Mouse (Mus musculus) retina, postnatal 1 day (tissue): ENCODE data around the gene A4galt.

Experiments used
- DNase-seq: peaks from one replicate; pipeline ENCODE4 v3.0.0-alpha.2; 2012

Gene A4galt

DNA sequence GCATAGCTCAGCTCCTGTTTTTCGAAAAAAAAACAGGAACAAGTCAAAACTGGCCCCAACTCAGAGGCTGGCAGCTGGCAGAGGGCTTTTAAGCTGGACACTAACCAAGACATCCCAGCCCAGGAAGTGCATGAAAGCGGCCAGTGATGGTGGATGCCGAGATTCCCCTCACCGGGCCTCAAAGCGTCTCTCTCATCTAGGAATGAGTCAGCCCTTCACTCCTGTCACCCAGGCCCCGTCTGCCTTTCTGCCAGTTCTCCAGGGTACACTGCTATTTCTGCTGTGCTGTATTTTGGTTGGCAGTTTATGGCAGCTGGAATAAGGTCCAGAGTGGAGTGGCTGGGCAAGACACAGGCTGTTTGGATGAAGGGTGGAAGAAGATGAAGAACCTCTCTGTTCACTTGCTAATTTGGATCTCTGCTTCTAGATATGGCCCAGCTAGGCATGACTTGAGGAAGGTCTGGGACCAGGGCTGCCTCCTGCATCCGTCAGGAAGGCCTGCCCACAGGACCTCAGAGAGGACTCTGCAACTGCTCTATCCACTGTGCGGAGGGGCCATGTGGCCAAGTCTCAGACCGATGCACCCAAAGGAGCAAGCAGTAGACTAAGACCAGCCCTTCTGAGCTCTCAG lies 27.3 kb downstream of the A4galt start:
- DNase-seq, result no peak

DNA sequence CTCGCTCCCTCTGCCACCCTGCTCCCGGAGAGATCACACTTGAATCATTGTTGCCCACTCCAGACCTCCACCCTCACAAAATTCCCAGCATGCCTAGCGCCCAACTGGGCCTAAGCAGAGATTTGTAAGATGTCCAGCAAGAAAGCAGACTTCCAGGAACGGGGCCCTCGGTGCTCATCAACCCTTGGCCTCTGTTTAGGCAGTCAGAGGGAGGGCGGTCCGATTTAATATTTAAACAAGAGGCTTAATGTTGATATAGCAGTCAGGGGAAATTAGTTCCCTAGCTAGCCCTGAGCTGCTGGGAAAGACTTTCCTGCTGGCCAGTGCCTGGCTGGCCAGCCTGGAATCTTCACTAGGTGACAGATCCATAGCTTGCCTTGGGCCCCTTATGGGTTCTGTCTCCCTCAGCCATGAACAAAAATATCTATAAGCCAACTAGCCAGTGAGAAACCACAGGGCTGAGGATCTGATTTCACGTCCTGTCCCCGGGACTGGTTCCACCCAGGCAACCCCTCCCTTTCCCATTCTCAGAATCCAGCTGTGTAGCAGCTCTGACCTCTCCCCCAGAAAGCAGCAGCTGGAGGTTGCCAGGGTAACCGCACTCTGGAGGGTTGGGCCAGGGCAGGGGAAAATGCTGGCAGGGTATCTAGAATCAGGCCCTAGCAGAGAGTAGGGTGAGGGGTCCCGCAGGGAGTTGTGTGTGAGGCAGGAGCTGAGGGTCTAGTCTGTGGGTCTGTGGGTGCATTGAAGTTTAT lies 28.2 kb downstream of the A4galt start:
- DNase-seq, result peak; percentile 39

DNA sequence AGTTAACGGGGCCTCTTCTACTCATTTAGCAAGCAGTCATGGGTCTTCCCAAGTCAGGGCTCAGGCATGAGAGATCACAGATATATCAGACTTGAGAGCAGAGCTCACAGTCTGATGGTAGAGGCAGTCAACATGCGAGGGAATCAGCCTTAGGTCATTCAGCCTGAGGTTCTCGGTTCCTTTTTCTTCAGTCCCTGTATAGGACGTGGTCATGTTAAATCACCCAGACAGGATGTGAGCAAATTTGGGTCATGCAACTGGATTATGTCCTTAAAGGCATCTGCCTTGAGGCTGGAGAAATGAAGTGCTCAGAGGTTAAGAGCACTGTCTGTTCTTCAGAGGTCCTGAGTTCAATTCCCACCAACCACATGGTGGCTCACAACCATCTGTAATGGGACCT lies 29.9 kb downstream of the A4galt start:
- DNase-seq, result peak; percentile 14

DNA sequence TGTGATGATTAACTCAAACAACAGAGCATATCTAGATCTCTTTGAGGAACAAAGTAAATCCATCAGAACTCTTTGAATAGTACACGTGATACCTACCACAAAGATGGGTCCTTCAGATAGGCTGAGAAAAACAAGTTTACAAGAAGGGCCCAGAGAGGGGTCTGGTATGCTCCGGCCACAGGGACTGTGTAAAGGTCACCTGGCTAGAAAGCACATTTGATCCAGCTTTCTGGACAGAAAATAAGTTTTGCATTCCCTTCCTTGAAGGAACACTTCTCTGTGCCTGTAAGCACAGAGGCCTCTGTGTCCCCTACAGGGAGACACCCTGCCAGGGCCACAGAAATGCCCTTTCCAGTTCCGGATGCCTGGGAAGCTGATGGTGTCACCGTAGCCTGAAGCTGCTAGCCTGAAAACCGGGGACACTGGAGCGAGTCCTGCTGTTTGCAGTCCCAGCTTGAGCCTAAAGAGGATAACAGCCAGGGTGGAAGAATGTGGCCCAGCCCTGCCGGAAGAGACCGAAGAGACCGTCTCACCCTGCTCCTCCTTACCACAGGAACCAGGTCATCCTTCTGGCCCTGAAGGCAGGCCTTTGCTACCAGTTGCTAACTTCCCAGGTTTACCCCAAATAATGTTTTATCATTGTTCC lies 31.1 kb downstream of the A4galt start:
- DNase-seq, result no peak

DNA sequence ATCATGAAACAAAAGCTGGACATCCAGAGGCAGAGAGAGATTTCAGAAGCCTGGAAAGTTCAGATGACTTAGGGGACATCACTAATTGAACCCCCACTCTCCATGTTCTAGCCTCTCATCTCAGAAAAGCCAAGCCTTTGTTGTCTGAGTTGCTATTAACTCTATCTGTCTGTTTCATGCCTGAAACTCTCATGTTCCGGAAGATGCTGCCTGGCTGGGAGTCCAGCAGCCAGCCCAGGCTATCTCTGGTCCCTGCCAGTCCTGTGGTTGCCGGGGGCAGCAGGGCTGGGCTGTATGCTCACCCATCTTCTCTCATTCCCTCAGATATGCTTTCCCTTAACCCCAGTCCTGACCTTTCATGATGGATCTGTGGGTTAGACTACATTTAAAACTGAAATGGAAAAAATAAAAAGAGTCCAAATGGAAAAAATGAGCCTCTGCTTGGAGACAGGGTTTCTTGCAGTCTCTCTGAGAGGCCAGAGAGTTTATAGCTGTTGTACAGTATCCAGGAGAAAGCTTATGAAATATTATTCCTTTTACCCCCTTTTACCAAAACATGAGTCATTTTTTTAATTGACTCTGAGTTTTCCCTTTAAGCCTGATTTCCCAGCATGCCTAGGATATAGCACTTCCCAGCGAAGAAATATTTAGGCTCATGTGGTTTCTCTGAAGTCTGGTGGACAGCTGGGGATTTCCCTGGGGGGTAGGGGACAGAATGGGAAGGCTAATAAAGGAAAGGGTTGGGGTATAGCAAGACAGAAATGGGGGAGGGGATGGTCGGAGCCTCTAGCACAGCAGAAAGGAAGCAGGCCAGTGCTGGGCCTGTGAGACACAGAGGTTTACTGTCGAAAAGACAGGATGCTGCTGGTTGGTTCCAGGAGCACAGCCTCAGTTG lies 36.0 kb downstream of the A4galt start:
- DNase-seq, result peak; percentile 51

DNA sequence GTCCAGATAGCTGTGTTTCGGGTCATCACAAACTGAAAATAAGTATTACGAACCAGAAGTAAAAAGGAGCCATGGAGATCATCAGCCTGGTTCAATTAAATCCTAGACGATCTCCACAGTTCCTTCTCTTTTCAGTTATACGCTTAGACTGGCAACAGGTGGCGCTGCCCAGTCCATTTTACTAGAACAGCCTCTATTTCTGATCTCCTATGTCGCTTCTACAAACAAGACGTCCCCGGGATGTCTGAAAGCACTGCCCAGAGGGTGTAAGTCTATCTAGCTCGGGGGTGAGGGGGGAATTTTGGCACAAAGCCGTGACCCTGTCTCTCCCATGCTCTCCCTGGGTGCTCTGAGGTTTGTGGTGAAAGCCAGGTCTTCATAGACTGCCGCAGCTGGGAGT lies 41.3 kb downstream of the A4galt start:
- peak; percentile 73 for DNase-seq

DNA sequence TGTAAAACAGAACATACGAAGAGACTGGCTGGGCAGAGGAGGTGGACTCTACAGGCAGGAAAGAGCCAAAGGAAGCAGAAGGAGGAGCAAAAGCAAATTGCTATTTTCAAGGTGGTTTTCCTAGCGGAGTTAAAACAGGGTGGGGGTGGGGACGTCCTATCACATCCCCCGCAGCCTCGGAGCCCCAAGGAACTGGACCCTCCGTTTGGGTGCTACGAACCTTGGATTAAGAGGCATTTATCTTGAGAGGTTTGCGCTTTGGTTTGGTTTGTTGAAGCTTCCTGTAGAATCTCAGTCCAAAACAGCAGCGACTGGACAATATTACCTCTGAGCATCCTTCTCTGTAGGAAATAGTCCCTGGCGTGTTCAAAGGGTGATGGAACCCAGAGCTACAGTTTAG lies 41.9 kb downstream of the A4galt start:
- DNase-seq, result peak; percentile 6

DNA sequence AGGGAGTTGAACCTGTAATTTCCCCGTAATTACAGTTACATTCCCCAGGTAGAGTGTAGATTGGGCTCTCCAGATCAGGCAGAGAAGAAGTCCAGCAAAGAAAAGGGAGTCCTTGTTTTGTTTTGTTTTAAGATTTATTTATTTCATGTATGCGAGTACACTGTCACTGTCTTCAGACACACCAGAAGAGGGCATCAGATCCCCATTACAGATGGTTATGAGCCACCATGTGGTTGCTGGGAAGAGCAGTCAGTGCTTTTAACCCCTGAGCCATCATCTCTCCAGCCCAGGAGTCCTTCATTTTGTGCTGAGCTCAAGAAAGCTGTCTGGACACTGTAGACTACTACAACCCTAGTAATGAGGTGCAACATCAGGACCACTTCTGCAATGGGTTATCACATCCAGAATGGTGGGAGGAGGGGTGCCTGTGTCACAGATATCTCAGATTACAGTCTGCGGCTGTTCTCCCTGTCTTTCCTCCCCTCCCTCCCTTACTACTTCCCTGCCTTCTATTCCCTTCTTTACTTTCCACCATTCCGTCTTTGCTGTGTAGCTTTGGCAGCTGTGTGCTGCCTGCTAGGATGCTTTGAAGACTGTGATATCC lies 42.4 kb downstream of the A4galt start:
- peak; percentile 21 for DNase-seq

DNA sequence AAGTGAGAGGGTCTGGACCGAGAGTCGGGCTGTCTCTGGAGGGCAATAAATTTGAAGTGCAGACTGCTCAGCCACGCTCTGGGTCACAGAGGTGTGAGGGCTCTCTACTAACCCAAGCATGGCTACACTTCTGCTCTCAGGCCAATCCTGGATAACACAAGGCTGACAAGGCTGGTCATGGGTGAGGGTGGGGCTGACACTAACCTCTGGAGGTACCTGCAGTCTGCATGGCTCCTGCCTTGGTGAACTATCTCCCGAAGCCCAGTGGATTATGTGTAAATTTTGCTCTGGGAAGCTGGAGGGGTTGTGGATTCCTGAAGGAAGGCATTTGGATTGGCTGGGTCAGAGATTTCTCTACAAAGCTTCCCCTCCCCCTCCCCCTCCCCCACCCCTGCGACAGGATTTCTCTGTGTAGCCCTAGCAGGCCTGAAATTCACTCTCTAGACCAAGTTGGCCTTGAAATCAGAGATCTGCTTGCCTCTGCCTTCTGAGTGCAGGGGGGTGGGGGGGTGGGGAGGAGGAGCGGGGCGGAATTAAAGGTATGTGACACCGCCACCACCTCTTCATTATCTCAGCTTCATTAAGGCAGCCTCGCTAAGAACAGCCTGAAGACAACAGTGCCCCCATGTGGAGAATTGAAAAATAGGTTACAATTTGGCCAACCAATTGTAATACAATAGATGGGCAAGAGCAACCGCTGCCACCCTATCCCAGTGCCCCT lies 46.7 kb downstream of the A4galt start:
- peak; percentile 80 for DNase-seq

DNA sequence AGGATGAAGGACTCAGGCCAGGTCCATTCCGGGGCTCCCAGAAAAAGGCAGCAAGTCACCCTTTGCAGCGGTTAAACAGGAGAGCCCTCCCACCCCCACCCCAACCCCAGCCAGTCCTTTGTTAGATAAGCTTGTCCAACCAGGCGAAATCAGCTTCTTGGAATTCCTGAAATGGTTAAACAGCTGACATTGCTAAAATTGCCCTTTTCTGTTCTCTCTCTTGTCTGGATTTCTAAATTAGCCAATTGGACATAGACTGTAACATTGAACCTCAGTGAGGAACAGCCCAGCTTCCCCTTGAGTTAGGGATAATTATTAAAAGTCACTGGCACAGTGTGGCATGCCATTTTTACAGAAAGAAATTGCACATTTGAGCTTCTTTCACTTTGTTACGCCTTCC lies 49.2 kb downstream of the A4galt start:
- no peak for DNase-seq

DNA sequence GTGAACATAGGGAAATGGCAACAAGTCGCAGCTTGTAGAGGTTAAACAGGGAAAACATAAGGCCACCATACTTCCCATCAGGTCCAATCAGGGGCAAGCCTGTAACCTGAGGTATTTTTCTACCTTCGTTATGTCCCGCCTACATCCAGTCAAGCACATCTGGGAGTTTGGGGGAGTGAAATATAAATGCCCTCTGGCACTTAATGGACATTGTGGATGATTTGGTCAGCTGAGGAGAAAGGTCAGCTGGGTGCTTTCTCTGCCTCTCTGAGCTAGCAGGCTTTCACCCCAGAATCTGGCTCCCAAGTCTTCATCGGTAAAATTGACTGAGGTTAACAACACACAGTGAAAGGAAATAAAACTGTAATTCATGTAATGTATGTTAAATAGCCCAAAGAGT lies 58.2 kb downstream of the A4galt start:
- no peak for DNase-seq

DNA sequence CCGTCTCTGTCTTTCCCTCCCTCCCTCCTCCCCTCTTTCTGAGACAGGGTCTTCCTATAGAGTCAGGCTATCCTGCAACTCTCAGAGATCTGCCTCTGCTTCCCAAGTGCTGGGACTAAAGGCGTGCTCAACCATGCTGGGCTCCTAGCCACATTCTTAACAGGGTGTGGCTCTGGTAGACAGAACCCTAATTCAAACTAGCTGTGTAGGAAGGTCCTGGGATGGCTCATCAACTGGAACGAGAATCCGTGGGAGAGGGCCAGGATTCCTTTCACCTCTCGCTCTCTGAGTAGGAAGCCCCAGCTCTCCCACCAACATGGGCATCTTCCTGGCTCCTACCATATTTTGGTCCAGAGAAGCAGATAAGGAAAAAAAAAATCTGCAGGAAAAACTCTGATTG lies 69.2 kb downstream of the A4galt start:
- DNase-seq, result no peak

DNA sequence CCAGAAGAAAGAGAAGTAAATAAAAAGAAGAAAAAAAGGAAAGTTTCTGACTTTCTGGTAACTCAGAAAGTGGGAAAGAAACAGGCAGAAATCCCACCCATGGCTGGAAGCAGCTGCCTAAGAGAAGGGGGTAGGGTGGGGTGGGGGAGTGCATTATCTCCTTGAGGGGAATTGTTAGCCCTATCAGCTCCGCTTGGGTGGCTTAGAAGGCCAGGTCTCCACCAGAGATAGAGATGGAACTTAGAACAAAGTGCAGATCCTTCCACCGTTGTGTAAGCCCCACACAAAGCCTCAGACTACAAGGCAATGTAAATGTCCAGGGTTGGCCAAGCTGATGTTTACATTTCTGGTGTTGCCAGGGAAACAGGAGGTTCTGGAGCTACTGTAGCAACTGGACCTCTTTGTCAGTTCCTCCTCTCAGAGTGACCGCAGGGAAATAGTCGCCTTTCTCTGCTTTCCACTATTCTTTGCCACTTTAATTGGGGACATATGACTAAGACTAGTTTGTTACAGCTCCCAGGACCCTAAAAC lies 69.7 kb downstream of the A4galt start:
- no peak for DNase-seq

DNA sequence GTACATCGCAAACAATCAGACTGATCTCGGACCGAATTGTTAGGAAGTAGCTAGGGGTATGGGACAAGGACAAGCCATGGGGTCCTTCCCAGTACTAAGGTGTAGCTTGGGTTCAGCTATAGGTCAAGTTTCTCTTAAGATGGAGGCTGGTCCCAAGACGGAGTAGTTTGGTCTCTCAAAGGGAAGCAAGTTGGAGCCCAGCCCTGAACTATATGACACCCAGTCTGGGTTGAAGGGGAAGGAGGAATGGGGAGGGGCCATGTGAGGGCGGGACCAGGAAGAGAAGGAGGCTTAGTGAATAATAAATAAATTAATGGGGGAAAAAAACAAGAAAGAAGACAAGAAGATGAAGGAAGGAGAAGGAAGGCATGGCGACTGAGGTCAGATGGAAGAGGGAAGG lies 71.6 kb downstream of the A4galt start:
- DNase-seq, result no peak
